Mouse (Mus musculus): ENCODE results near the gene Gm6460. TPM values are rescaled to one million over a fixed set of nuclear protein-coding genes. Genes with fewer than 3 reads are reported as not detected.

The Gm6460 gene
- polyA plus RNA-seq (2014; fragmentation: Illumina TruSeq; extraction: RNeasy Lipid Tissue Mini Kit (QIAGEN cat#74804); ENCODE audit: low read depth, low replicate concordance) = 5.5 TPM

DNA sequence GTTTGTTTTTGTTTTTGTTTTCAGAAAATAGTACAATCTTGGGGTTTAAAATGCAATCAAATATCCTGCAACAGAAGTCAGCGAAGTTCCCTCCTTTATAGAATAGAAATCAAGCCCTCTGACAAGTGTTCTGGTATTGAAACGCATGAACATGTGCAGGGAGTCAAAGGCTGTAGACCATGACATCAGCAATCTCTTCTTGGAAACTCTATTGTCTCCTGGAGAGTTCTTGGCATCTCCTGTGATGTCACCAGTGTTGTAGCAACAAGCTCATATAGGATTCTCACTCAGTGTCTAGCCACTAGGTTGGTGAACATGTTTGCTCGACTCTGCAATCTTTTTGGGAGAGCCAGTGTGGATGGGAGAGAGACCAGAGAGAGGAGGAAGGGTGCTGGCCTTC is at the start of gene Gm6460:
Gene Gm6460, plus strand, starts transcription at position 301 of the 400 bp plus-strand sequence.

Other genes with a start within 250 kb of the Gm6460 start
- 47.0 TPM for gene Gm8897, start 178.5 kb upstream of the Gm6460 start, polyA plus RNA-seq (2014; fragmentation: Illumina TruSeq; extraction: RNeasy Lipid Tissue Mini Kit (QIAGEN cat#74804); ENCODE audit: low read depth, low replicate concordance)
- gene Gm8906, start 92.2 kb upstream of the Gm6460 start, polyA plus RNA-seq (2014; fragmentation: Illumina TruSeq; extraction: RNeasy Lipid Tissue Mini Kit (QIAGEN cat#74804); ENCODE audit: low read depth, low replicate concordance) = 66.3 TPM
- gene Gm8922, start 87.0 kb downstream of the Gm6460 start, polyA plus RNA-seq (2014; fragmentation: Illumina TruSeq; extraction: RNeasy Lipid Tissue Mini Kit (QIAGEN cat#74804); ENCODE audit: low read depth, low replicate concordance) = 33.3 TPM
- gene Gm8926, start 175.6 kb downstream of the Gm6460 start, polyA plus RNA-seq (2014; fragmentation: Illumina TruSeq; extraction: RNeasy Lipid Tissue Mini Kit (QIAGEN cat#74804); ENCODE audit: low read depth, low replicate concordance) = 99.5 TPM

All from testis, adult 10 weeks (tissue).